Mouse (Mus musculus) kidney, embryonic 14.5 days (tissue): ENCODE results near the gene Tmem212. TPM values are rescaled to one million over a fixed set of nuclear protein-coding genes. Genes with fewer than 3 reads are reported as not detected.

Experiments
- ATAC-seq: fragments of 200-750 bp; cut with Nextera tagmentation; 2 replicates; pipeline ENCODE4 v1.8.0; 2017; ENCODE audit warnings: moderate number of reproducible peaks, mild to moderate bottlenecking, moderate TSS enrichment, moderate library complexity; ENCODE audit not compliant: low FRiP score, low TSS enrichment
- H3K27ac ChIP-seq: fragments of 300-500 bp; sonication (generic); 2 replicates; pipeline ENCODE4 v1.5.1; 2014; ENCODE audit warnings: low read depth, mild to moderate bottlenecking, low read length, moderate library complexity, mixed read lengths
- H3K27me3 ChIP-seq: fragments of 300-500 bp; sonication (generic); 2 replicates; pipeline ENCODE4 v1.6.1; 2014; ENCODE audit warnings: mild to moderate bottlenecking, low read length; ENCODE audit not compliant: control insufficient read depth, insufficient read depth
- H3K36me3 ChIP-seq: fragments of 300-500 bp; sonication (generic); 2 replicates; pipeline ENCODE4 v1.6.1; 2014; ENCODE audit warnings: low read length, mixed read lengths; ENCODE audit not compliant: control insufficient read depth, insufficient read depth
- H3K4me1 ChIP-seq: fragments of 300-500 bp; sonication (generic); 2 replicates; pipeline ENCODE4 v1.6.1; 2014; ENCODE audit warnings: low read length, mixed read lengths; ENCODE audit not compliant: control insufficient read depth, insufficient read depth
- H3K4me2 ChIP-seq: fragments of 300-500 bp; sonication (generic); replicated peaks from 2 replicates; pipeline ENCODE4 v1.6.1; 2014; ENCODE audit warnings: low read depth, mild to moderate bottlenecking, low read length
- H3K4me3 ChIP-seq: fragments of 300-500 bp; sonication (generic); 2 replicates; pipeline ENCODE4 v1.5.1; 2014; ENCODE audit warnings: mild to moderate bottlenecking, low read length
- H3K9ac ChIP-seq: fragments of 300-500 bp; sonication (generic); 2 replicates; pipeline ENCODE4 v1.6.1; 2014; ENCODE audit warnings: low read depth, mild to moderate bottlenecking, low read length, moderate library complexity
- H3K9me3 ChIP-seq: fragments of 300-500 bp; sonication (generic); 2 replicates; pipeline ENCODE4 v1.6.1; 2016; ENCODE audit warnings: low read length; ENCODE audit not compliant: control insufficient read depth
- WGBS: fragments of 180-500 bp; shearing (Covaris S2); extraction: QIAGEN DNeasy Blood & Tissue Kit; methylation state at CpG from one replicate; pipeline ENCODE4 v1.1.7; 2014; 5-methylcytosine and 5-hydroxymethylcytosine counted together
- polyA plus RNA-seq: library from polyadenylated mRNA; unstranded; fragments of >200 nt; fragmentation: Nextera tagmentation; extraction: Ambion mirVana; gene quantifications from 2 replicates; pipeline ENCODE4 v1.2.1, GENCODE M21; 2014

Tmem212 gene
- polyA plus RNA-seq, 1 experiment from 2014 or later = not detected

- H3K9ac ChIP-seq = no peak overlapping the region
- ATAC-seq = 0 out of 2 replicates have a peak, but pooled peaks have one; percentile 29
Measured at GRCm38 (mm10) chr3:27906647-27907209, 10.6 kb upstream of the Tmem212 start.

GRCm38 (mm10) chr3:27904659-27905330, 8.6 kb upstream of the Tmem212 start:
- Histone ChIP-seq H3K36me3 (no peaks in the 10 kb centered on the region), H3K4me3 (no peak overlapping the region), H3K4me1 (no peaks in the 10 kb centered on the region), H3K9me3 (peaks cover 10% of the 10 kb centered on the region; the same call in 1 of the 2 replicates), H3K27me3 (no peaks in the 10 kb centered on the region), H3K27ac (no peak overlapping the region), H3K4me2 (no peak overlapping the region), H3K9ac (no peak overlapping the region)
- 45% methylated on average over 13 of the region's 13 CpGs for WGBS
- ATAC-seq = peak; percentile 47; the same call in 1 of the 2 replicates

More at GRCm38 (mm10) chr3:27906647-27907209, 10.6 kb upstream of the Tmem212 start:
- no peaks in the 10 kb centered on the region for H3K36me3 ChIP-seq
- no peak overlapping the region for H3K4me3 ChIP-seq
- H3K27ac ChIP-seq = no peak overlapping the region
- WGBS = 75% methylated on average over 7 of the region's 7 CpGs
- peaks cover 10% of the 10 kb centered on the region; the same call in 1 of the 2 replicates for H3K9me3 ChIP-seq
- no peaks in the 10 kb centered on the region for H3K27me3 ChIP-seq
- no peak overlapping the region for H3K4me2 ChIP-seq
- no peaks in the 10 kb centered on the region for H3K4me1 ChIP-seq

GRCm38 (mm10) chr3:27901846-27902245, 5.7 kb upstream of the Tmem212 start:
- Histone ChIP-seq H3K36me3 (no peaks in the 10 kb centered on the region), H3K4me3 (no peak overlapping the region), H3K27ac (no peak overlapping the region), H3K9ac (no peak overlapping the region), H3K9me3 (0 out of 2 replicates have a peak, but pooled peaks cover 4% of the 10 kb centered on the region), H3K27me3 (no peaks in the 10 kb centered on the region), H3K4me2 (no peak overlapping the region), H3K4me1 (peaks cover 7% of the 10 kb centered on the region)
- WGBS = 91% methylated on average over 6 of the region's 6 CpGs
- ATAC-seq = no peak

GRCm38 (mm10) chr3:27899012-27899726, 3.0 kb upstream of the Tmem212 start:
- H3K4me2 ChIP-seq = no peak overlapping the region
- 67% methylated on average over 13 of the region's 13 CpGs for WGBS
- H3K4me3 ChIP-seq = no peak overlapping the region
- H3K27ac ChIP-seq = no peak overlapping the region
- H3K27me3 ChIP-seq = no peaks in the 10 kb centered on the region
- H3K4me1 ChIP-seq = peaks cover 14% of the 10 kb centered on the region
- ATAC-seq = no peak
- H3K36me3 ChIP-seq = no peaks in the 10 kb centered on the region
- 0 out of 2 replicates have a peak, but pooled peaks cover 4% of the 10 kb centered on the region for H3K9me3 ChIP-seq
- no peak overlapping the region for H3K9ac ChIP-seq

- no peak for ATAC-seq
- Histone ChIP-seq H3K4me1 (peaks cover 14% of the 10 kb centered on the region), H3K27me3 (no peaks in the 10 kb centered on the region), H3K9me3 (0 out of 2 replicates have a peak, but pooled peaks cover 4% of the 10 kb centered on the region), H3K4me3 (no peak overlapping the region), H3K9ac (no peak overlapping the region), H3K4me2 (no peak overlapping the region), H3K27ac (no peak overlapping the region), H3K36me3 (no peaks in the 10 kb centered on the region)
- WGBS = 73% methylated on average over 10 of the region's 10 CpGs
Measured at GRCm38 (mm10) chr3:27898178-27898577, 2.0 kb upstream of the Tmem212 start.

GRCm38 (mm10) chr3:27886578-27886977, 9.6 kb downstream of the Tmem212 start:
- H3K4me1 ChIP-seq = peaks cover 8% of the 10 kb centered on the region; the same call in 1 of the 2 replicates
- no peak for ATAC-seq
- no peak overlapping the region for H3K4me3 ChIP-seq
- WGBS = 19% methylated on average over 7 of the region's 7 CpGs
- H3K4me2 ChIP-seq = no peak overlapping the region
- H3K9me3 ChIP-seq = no peaks in the 10 kb centered on the region
- H3K27me3 ChIP-seq = no peaks in the 10 kb centered on the region
- H3K27ac ChIP-seq = no peak overlapping the region
- H3K9ac ChIP-seq = no peak overlapping the region
- H3K36me3 ChIP-seq = no peaks in the 10 kb centered on the region

GRCm38 (mm10) chr3:27885585-27885984, 10.6 kb downstream of the Tmem212 start:
- H3K36me3 ChIP-seq = no peaks in the 10 kb centered on the region
- no peak overlapping the region for H3K4me3 ChIP-seq
- no peaks in the 10 kb centered on the region for H3K9me3 ChIP-seq
- H3K9ac ChIP-seq = no peak overlapping the region
- no peak overlapping the region for H3K27ac ChIP-seq
- 78% methylated on average over 6 of the region's 6 CpGs for WGBS
- no peaks in the 10 kb centered on the region for H3K27me3 ChIP-seq
- H3K4me1 ChIP-seq = peaks cover 8% of the 10 kb centered on the region; the same call in 1 of the 2 replicates
- no peak for ATAC-seq
- H3K4me2 ChIP-seq = no peak overlapping the region

GRCm38 (mm10) chr3:27881897-27882835, 14.0 kb downstream of the Tmem212 start:
- 59% methylated on average over 6 of the region's 6 CpGs for WGBS

More at GRCm38 (mm10) chr3:27881897-27882835, 14.0 kb downstream of the Tmem212 start:
- H3K4me1 ChIP-seq = peaks cover 17% of the 10 kb centered on the region
- peak overlapping the region; percentile 7; the same call in 1 of the 2 replicates for H3K27ac ChIP-seq
- H3K4me3 ChIP-seq = no peak overlapping the region
- H3K9ac ChIP-seq = no peak overlapping the region
- no peaks in the 10 kb centered on the region for H3K9me3 ChIP-seq
- no peak overlapping the region for H3K4me2 ChIP-seq
- ATAC-seq = 0 out of 2 replicates have a peak, but pooled peaks have one; percentile 8
- no peaks in the 10 kb centered on the region for H3K27me3 ChIP-seq
- H3K36me3 ChIP-seq = no peaks in the 10 kb centered on the region
